Mouse (Mus musculus) heart, embryonic 13.5 days (tissue): ENCODE data around the gene Notch4. TPM values are rescaled to one million over a fixed set of nuclear protein-coding genes. Genes with fewer than 3 reads are reported as not detected.

Source experiments
- ATAC-seq: fragments of 200-750 bp; cut with Nextera tagmentation; 2 replicates; pipeline ENCODE4 v1.8.0; 2017; ENCODE audit warnings: moderate TSS enrichment; ENCODE audit not compliant: insufficient number of reproducible peaks, low FRiP score, low TSS enrichment; ENCODE audit errors: extremely low read depth
- H3K27ac ChIP-seq: fragments of 300-500 bp; sonication (generic); replicated peaks from 2 replicates; pipeline ENCODE4 v1.5.1; 2015; ENCODE audit warnings: moderate library complexity, mild to moderate bottlenecking, inconsistent platforms
- H3K27me3 ChIP-seq: fragments of 300-500 bp; sonication (generic); replicated peaks from 2 replicates; pipeline ENCODE4 v1.6.1; 2015; ENCODE audit warnings: mild to moderate bottlenecking, inconsistent platforms
- H3K36me3 ChIP-seq: fragments of 300-500 bp; sonication (generic); 2 replicates; pipeline ENCODE4 v1.6.1; 2015; ENCODE audit warnings: mild to moderate bottlenecking, inconsistent platforms
- H3K4me1 ChIP-seq: fragments of 300-500 bp; sonication (generic); 2 replicates; pipeline ENCODE4 v1.6.1; 2015; ENCODE audit warnings: inconsistent platforms
- H3K4me2 ChIP-seq: fragments of 300-500 bp; sonication (generic); 2 replicates; pipeline ENCODE4 v1.6.1; 2015; ENCODE audit warnings: inconsistent platforms, mild to moderate bottlenecking, moderate library complexity
- H3K4me3 ChIP-seq: fragments of 300-500 bp; sonication (generic); 2 replicates; pipeline ENCODE4 v1.5.1; 2015; ENCODE audit warnings: moderate library complexity, mild to moderate bottlenecking, inconsistent platforms
- H3K9ac ChIP-seq: fragments of 300-500 bp; sonication (generic); 2 replicates; pipeline ENCODE4 v1.6.1; 2015; ENCODE audit warnings: inconsistent platforms, mild to moderate bottlenecking, moderate library complexity
- H3K9me3 ChIP-seq: fragments of 300-500 bp; sonication (generic); 2 replicates; pipeline ENCODE4 v1.6.1; 2016; ENCODE audit warnings: inconsistent platforms
- WGBS: fragments of 180-500 bp; shearing (Covaris S2); methylation state at CpG from one replicate; pipeline ENCODE4 v1.1.7; 2015; ENCODE audit warnings: mixed read lengths; 5-methylcytosine and 5-hydroxymethylcytosine counted together
- polyA plus RNA-seq: library from polyadenylated mRNA; unstranded; fragments of >200 nt; fragmentation: Nextera tagmentation; extraction: Ambion mirVana; gene quantifications from 2 replicates; pipeline ENCODE4 v1.2.1, GENCODE M21; 2015

Gene Notch4
- polyA plus RNA-seq, 1 experiment from 2014 or later: 5.5 TPM

DNA sequence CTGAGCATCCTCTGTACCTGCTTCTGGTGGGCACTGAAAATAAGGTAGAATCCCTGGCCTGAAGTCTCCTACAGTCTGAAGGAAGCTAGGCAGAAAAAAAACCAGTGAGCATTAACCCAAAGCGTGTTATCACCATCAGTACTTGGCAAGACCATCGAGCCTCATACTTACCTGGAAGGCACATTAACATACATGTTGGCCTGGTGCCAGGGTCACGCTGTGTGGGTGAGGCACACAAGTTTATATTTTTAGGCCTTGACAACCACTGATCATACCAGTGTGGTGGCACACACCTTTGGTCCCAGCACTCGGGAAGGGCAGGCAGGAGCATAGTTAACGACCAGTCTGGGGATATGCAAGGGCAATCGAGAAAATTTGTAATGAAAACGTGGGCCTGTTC lies 43.9 kb downstream of the Notch4 start:
- H3K36me3 ChIP-seq: peaks cover 33% of the 10 kb centered on the region
- no peak for ATAC-seq
- H3K4me1 ChIP-seq: peaks cover 37% of the 10 kb centered on the region
- H3K27me3 ChIP-seq: no peaks in the 10 kb centered on the region
- H3K9ac ChIP-seq: peak overlapping the region; percentile 24; the same call in 1 of the 2 replicates
- no peak overlapping the region for H3K27ac ChIP-seq
- H3K4me2 ChIP-seq: no peak overlapping the region
- 73% methylated on average over 7 of the region's 7 CpGs for WGBS
- H3K4me3 ChIP-seq: no peak overlapping the region
- no peaks in the 10 kb centered on the region for H3K9me3 ChIP-seq

DNA sequence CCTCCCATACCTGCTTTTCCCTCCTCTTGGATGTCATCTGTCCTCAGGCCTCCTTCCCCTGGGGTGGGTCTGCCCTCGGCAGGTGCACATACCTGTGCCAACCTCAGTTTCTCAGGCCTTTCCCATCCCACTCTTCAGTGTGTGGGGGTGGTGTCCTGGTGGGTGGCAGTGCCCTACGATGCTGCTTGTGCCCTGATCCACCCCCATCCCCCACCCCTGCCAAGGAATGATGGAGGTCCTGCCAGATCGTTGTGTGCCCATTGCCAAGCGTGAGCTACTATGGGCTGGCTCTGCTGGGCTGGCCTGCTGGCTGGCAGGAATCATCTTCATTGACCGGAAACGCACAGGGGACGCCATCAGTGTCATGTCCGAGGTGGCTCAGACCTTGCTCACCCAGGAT lies 47.0 kb downstream of the Notch4 start:
- no peak overlapping the region for H3K27ac ChIP-seq
- H3K4me3 ChIP-seq: no peak overlapping the region
- H3K4me1 ChIP-seq: peaks cover 27% of the 10 kb centered on the region
- H3K4me2 ChIP-seq: no peak overlapping the region
- ATAC-seq: no peak
- peaks cover 64% of the 10 kb centered on the region for H3K36me3 ChIP-seq
- H3K27me3 ChIP-seq: no peaks in the 10 kb centered on the region
- WGBS: 93% methylated on average over 8 of the region's 8 CpGs
- no peaks in the 10 kb centered on the region for H3K9me3 ChIP-seq
- no peak overlapping the region for H3K9ac ChIP-seq

DNA sequence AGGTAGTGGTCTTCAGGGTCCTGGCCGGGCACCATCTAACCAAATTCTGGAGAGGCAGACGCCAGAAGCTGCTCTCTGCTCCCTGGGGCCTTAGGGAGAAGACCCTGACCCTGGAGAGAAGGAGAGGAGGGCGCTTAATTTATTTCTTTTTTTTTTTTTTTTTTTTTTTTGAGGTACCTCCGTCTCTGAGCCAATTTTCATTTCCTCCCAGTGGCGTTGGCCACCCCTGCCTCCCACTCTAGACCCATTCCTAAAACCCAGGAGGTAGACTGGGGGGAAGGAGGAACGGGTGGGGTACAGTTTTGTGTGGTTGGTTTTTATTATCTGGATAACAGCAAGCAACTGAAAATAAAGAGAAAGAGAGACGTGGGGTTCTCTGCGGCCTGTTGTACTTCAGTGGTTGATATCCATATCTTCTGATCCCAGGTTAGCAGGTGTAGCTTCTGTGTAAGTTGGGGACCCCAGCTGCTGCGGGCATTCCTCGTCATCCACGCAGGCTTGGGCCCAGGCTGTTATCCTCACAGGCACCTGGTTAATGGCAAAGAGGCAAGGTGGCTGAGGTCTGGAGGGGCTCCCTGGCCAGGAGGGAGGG lies 49.1 kb downstream of the Notch4 start:
- Histone ChIP-seq H3K4me3 (no peak overlapping the region), H3K27me3 (no peaks in the 10 kb centered on the region), H3K4me1 (peaks cover 10% of the 10 kb centered on the region), H3K27ac (no peak overlapping the region), H3K9ac (no peak overlapping the region), H3K9me3 (no peaks in the 10 kb centered on the region), H3K4me2 (no peak overlapping the region), H3K36me3 (peaks cover 72% of the 10 kb centered on the region)
- no peak for ATAC-seq
- WGBS: 76% methylated on average over 11 of the region's 11 CpGs

DNA sequence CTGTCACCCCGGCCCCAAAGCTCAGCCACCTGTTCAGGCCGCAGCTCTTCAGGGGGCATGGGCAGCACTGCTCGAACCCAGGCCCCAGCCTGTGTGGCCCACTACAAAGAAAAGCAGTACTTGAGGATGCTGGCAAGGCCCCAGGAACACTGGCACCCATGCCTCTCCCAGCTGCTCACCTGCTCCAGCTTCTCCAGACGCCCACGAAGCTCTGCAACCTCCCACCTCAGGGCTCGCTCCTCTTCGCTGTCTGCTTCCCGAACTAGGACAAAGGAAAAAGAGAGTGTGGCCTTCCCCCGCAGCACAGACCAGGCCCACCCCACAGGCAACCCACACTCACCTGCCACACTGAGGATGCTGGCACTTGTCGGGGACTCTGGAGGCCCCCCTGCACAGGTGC lies 49.8 kb downstream of the Notch4 start:
- ATAC-seq: no peak
- H3K9me3 ChIP-seq: no peaks in the 10 kb centered on the region
- no peak overlapping the region for H3K9ac ChIP-seq
- no peak overlapping the region for H3K4me2 ChIP-seq
- no peak overlapping the region for H3K27ac ChIP-seq
- H3K4me3 ChIP-seq: no peak overlapping the region
- no peaks in the 10 kb centered on the region for H3K27me3 ChIP-seq
- WGBS: 87% methylated on average over 10 of the region's 10 CpGs
- peaks cover 4% of the 10 kb centered on the region for H3K4me1 ChIP-seq
- peaks cover 76% of the 10 kb centered on the region for H3K36me3 ChIP-seq

DNA sequence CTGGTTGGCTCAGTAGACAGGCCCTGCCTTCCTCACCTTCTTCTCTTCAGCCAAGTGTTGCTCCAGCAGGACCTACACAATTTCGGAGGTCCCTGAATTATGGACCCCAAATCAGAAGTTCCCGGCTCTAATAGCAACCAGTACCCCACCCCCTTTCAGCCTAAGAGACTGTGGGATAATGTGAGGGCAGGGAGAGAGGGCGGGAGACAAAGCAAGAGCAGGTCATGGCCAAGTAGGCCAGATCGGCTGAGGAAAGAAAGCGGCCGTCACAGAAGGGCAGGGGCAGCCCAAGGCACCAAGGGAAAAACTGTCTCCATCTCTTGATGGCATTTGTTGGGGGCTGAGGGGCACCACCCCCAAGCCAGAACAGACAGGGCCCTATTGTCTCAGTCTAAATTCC lies 51.8 kb downstream of the Notch4 start, which contains the start of gene Egfl8:
Gene Egfl8, minus strand, starts transcription at position 101 of the 400 bp plus-strand sequence.
- no peak within 1 kb of the TSS for H3K9ac ChIP-seq
- H3K4me2 ChIP-seq: no peak within 1 kb of the TSS
- 0 out of 2 replicates have a peak within 1 kb of the TSS, but pooled peaks have one; percentile 20 for H3K27ac ChIP-seq
- H3K36me3 ChIP-seq: peaks cover 89% of the 10 kb centered on the region
- H3K4me1 ChIP-seq: no peaks in the 10 kb centered on the region
- no peaks in the 10 kb centered on the region for H3K27me3 ChIP-seq
- ATAC-seq: no peak
- no peak within 1 kb of the TSS for H3K4me3 ChIP-seq
- no peaks in the 10 kb centered on the region for H3K9me3 ChIP-seq
- 76% methylated on average over 6 of the region's 6 CpGs for WGBS

DNA sequence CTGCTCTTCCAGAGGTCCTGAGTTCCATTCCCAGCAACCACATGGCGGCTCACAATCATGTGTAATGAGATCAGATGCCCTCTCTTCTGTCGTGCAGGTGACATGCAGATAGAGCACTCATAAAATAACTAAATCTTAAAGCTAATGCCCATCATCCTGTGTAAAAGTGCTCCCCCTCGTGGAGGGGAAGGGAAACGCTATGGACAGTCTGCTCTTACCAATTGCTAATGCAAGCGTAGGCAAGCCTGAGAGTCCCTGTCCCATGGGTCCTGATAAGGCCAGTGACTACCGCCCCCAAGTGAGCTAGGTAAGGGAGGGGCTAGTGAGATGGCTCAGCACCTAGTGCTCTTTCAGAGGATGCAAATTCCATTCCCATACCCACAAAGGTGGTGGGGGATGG lies 54.9 kb downstream of the Notch4 start:
- Histone ChIP-seq H3K4me1 (no peaks in the 10 kb centered on the region), H3K4me3 (no peak overlapping the region), H3K9ac (no peak overlapping the region), H3K9me3 (no peaks in the 10 kb centered on the region), H3K27me3 (no peaks in the 10 kb centered on the region), H3K36me3 (peaks cover 89% of the 10 kb centered on the region), H3K27ac (no peak overlapping the region), H3K4me2 (no peak overlapping the region)
- WGBS: 21% methylated on average over 6 of the region's 6 CpGs
- ATAC-seq: no peak

DNA sequence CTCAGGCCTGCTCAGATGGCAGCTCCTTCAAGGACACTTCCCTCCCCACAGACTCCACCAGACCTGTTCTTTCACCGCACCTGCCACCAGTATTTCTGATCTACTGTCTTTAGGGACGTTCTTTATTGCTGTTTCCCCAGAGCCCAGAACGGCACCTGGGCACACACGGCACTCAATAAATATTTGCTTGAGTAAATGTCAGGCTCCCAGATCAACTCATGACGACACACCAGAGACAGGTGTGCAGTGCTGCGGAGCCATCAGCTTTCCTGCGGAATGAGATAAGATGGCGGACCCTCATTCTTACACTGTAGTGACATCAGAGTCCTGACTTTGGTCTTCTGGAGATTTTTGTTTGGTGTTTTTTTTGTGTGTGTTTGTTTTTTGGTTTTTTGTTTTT lies 56.9 kb downstream of the Notch4 start:
- Histone ChIP-seq H3K9me3 (no peaks in the 10 kb centered on the region), H3K4me1 (peaks cover 5% of the 10 kb centered on the region), H3K4me3 (no peak overlapping the region), H3K4me2 (no peak overlapping the region), H3K27ac (no peak overlapping the region), H3K27me3 (no peaks in the 10 kb centered on the region), H3K36me3 (peaks cover 85% of the 10 kb centered on the region), H3K9ac (no peak overlapping the region)
- WGBS: 91% methylated on average over 8 of the region's 8 CpGs
- ATAC-seq: no peak

DNA sequence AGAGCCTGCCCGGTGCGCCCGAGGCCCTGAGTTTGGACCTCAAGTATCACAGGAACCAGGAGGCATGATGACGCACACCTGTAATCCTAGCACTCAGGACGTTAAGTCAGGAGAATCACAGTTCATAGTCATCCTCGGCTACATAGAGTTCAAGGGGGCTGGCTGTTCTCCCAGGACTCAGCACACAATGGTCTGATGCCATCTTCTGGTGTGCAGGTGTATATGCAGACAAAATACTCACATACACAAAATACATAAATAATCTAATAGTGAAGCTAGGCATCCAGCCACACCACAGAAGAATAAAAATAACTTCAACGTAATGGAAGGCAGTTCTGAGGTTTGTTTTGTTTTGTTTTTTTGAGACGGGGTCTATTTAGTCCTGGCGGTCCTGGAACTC lies 59.1 kb downstream of the Notch4 start:
- peaks cover 72% of the 10 kb centered on the region for H3K36me3 ChIP-seq
- peaks cover 15% of the 10 kb centered on the region for H3K4me1 ChIP-seq
- no peaks in the 10 kb centered on the region for H3K9me3 ChIP-seq
- no peaks in the 10 kb centered on the region for H3K27me3 ChIP-seq
- WGBS: 81% methylated on average over 9 of the region's 9 CpGs
- H3K4me3 ChIP-seq: no peak overlapping the region
- no peak overlapping the region for H3K27ac ChIP-seq
- no peak overlapping the region for H3K4me2 ChIP-seq
- H3K9ac ChIP-seq: no peak overlapping the region
- no peak for ATAC-seq

DNA sequence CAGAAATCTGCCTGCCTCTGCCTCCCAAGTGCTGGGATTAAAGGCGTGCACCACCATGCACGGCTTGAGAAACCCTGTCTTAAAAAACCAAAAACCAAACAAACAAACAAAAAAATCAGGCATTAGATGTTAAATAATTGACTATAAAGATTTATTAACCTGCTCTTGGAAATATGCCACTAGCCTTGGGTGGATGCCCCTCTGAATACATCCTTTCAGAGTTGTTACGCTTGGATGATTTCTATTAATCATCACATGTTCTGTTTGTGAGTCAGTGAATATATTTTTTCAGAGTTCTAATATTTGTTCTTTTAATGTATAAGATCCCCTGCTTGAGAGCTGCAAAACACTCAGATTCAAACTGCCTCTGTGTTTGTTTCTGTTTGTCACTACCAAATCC lies 60.9 kb downstream of the Notch4 start:
- H3K4me3 ChIP-seq: no peak overlapping the region
- no peak overlapping the region for H3K4me2 ChIP-seq
- 82% methylated on average over 3 of the region's 3 CpGs for WGBS
- H3K9ac ChIP-seq: no peak overlapping the region
- H3K27me3 ChIP-seq: peaks cover 16% of the 10 kb centered on the region
- ATAC-seq: no peak
- H3K27ac ChIP-seq: no peak overlapping the region
- H3K4me1 ChIP-seq: peaks cover 33% of the 10 kb centered on the region
- no peaks in the 10 kb centered on the region for H3K9me3 ChIP-seq
- H3K36me3 ChIP-seq: peaks cover 56% of the 10 kb centered on the region

DNA sequence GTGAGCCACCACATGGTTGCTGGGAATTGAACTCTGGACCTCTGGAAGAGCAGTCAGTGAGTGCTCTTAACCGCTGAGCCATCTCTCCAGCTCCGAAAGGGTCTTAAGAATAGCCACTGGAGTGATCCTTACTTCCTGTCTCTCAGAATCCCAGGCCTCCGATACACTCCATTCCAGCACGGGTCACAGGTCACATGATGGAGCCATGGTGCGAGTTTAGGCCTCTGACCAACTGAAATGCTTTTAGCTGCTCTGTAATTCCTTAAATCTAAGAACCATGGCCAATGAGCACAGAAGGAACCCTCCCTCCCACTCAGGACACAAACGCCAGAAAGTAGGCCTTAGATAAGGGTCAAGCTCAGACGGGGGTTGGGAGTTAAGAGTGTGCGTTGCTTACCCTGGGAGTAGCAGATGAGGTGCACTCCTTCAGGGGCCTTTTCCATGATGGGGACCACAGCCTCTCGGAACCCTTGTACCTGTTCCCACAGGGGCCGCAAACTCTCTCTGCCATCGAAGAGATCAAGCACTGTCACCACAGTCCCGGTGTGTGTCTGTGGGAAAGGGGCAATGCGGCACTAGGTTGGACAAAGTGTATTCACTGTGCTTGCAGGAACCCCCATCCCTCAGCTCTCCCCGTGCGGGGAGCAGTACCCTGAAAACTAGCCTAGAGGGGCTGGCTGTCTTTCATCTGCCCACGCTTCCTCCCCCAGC lies 62.1 kb downstream of the Notch4 start:
- Histone ChIP-seq H3K9me3 (no peaks in the 10 kb centered on the region), H3K36me3 (peaks cover 44% of the 10 kb centered on the region), H3K4me2 (peak overlapping the region; percentile 90), H3K4me3 (peak overlapping the region; percentile 80), H3K27ac (0 out of 2 replicates have a peak overlapping the region, but pooled peaks have one; percentile 96), H3K4me1 (peaks cover 46% of the 10 kb centered on the region), H3K27me3 (peaks cover 28% of the 10 kb centered on the region), H3K9ac (peak overlapping the region; percentile 90)
- no peak for ATAC-seq
- 41% methylated on average over 16 of the region's 16 CpGs for WGBS

DNA sequence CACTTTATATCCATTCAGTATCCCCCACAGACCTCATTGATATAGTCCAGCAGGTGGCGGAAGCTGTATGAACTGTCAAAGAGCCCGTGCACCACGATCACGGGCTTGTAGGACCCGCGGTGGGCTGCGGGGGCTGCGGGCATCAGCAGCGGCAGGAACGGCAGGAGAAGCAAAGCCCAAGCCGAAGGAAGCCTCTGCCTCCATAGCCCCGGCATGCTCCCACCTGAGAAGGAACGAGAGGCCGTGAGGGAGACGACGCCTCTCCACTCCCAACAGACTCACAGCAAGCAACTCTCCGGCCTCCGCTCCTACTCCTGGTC lies 62.7 kb downstream of the Notch4 start:
- H3K36me3 ChIP-seq: peaks cover 38% of the 10 kb centered on the region
- no peak for ATAC-seq
- no peaks in the 10 kb centered on the region for H3K9me3 ChIP-seq
- H3K9ac ChIP-seq: peak overlapping the region; percentile 90
- H3K4me2 ChIP-seq: peak overlapping the region; percentile 90
- peak overlapping the region; percentile 96 for H3K27ac ChIP-seq
- H3K4me3 ChIP-seq: peak overlapping the region; percentile 80
- peaks cover 51% of the 10 kb centered on the region for H3K4me1 ChIP-seq
- peaks cover 33% of the 10 kb centered on the region for H3K27me3 ChIP-seq
- WGBS: under 1% methylated on average over 18 of the region's 18 CpGs
